Mouse (Mus musculus) cerebellum, postnatal 14 days (tissue): ENCODE data around the gene B3gnt9.

Experiments
- DNase-seq, 2 experiments: peaks; one replicate each; pipeline ENCODE4 v3.0.0; 2021; ENCODE audit warnings: mixed read lengths in 2 of 2

Gene B3gnt9

DNA sequence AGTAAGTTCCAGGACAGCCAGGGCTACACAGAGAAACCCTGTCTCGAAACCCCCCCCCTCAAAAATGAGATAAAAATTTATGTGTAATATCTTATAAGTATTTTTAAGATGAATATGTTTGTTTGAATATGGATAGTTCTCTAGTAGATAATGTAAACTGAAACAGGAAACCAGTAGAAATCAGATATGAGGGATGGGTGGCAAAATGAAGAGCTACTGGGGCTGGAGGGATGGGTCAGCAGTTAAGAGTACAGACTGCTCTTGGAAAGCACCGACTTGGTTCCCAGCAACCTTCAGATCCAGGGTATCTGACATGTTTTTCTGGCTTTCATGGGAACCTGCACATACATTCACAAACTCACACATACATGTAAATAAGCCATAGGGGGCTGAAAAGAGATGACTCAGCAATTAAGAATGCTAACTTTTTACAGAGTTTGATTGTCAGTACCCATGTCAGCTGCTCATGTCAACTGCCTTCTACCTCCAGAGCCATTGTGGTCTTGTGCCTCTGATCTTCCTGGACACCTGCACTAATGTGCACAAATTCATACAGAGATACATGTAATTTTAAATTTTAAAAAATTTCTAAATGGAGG lies 47.2 kb downstream of the B3gnt9 start:
- DNase-seq, result no peak

DNA sequence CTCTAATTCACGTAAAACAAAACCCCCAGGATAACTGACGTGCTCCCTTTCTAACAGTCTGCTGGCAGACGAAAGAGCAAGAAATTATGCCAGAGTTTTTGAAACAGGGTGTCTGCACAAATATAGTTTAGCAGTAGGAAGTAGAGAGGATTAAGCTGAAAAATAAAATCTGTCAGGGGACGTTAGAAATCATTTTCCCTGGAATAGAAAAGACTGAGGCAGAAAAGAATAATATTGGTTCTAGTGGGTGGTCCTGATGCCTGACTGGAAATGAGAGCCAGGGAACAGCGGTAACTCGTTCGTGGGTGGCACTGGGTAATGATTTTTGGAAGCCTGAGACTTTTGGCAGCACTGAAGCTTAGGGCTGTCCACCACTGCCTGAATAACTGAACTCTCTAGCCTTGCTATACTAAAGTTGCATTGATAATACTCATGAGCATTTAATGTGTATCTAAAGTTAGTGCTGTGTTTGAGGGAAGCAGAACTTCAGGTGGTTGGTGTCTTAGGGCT lies 48.1 kb downstream of the B3gnt9 start:
- peak; percentile 15 to 42 for DNase-seq

DNA sequence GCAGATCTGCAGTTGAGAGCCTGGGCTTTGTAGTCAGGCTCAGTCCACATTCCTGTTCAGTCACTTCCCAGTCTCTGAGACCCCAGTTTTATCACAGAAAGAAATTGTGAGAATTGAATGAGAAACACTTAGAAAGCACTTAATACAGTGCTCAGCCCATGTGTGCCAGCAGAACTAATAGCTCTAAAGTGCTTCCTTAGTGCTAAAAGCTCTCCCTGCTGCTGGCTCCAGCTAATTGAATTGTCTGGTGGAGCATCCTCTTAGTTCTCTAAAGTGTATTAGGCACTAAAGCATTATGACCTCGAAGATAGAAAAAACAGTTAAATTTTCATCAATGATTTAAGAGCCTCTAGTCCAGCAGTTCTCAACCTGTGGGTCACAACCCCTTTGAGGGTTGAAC lies 49.2 kb downstream of the B3gnt9 start:
- DNase-seq, result no peak
